Mouse (Mus musculus) bone marrow, adult 2 months (tissue): ENCODE measurements around the gene Lhx9. TPM values are rescaled to one million over a fixed set of nuclear protein-coding genes. Genes with fewer than 3 reads are reported as not detected.

Source experiments
- H3K27ac ChIP-seq: fragments of 200-500 bp; 2 replicates; pipeline ENCODE4 v1.5.1; 2012; ENCODE audit warnings: low read depth, mild to moderate bottlenecking, control low read depth, inconsistent platforms, low read length; ENCODE audit not compliant: control insufficient read depth, poor library complexity, insufficient read depth
- H3K4me1 ChIP-seq: fragments of 200-500 bp; 2 replicates; pipeline ENCODE4 v1.6.1; 2011; ENCODE audit warnings: low read length; ENCODE audit not compliant: control insufficient read depth, insufficient read depth
- H3K4me3 ChIP-seq: fragments of 200-500 bp; replicated peaks from 2 replicates; pipeline ENCODE3; 2011; ENCODE audit warnings: mild to moderate bottlenecking, low read depth, low read length, control low read depth; ENCODE audit not compliant: control insufficient read depth
- CTCF ChIP-seq: fragments of 200-500 bp; IDR thresholded peaks from 2 replicates; pipeline ENCODE4 v1.5.1; 2011; ENCODE audit warnings: low read length, control low read depth; ENCODE audit not compliant: control insufficient read depth, insufficient read depth
- POLR2A ChIP-seq: fragments of 200-500 bp; IDR thresholded peaks from 2 replicates; pipeline ENCODE4 v1.6.1; 2011; ENCODE audit warnings: low read depth, mild to moderate bottlenecking, control low read depth, low read length, borderline replicate concordance; ENCODE audit not compliant: control insufficient read depth
- WGBS: fragments of 180-500 bp; shearing (Covaris S2); methylation state at CpG from one replicate; pipeline ENCODE4 v1.1.7; 2018; 5-methylcytosine and 5-hydroxymethylcytosine counted together
- polyA plus RNA-seq: library from polyadenylated mRNA; stranded (reverse); fragments of >200 nt; gene quantifications from 2 replicates; pipeline ENCODE4 v1.2.4, GENCODE M21; 2011; ENCODE audit warnings: low replicate concordance; ENCODE audit not compliant: missing spikeins, insufficient read depth, insufficient read length

The Lhx9 gene
- polyA plus RNA-seq, 1 experiment = not detected

DNA sequence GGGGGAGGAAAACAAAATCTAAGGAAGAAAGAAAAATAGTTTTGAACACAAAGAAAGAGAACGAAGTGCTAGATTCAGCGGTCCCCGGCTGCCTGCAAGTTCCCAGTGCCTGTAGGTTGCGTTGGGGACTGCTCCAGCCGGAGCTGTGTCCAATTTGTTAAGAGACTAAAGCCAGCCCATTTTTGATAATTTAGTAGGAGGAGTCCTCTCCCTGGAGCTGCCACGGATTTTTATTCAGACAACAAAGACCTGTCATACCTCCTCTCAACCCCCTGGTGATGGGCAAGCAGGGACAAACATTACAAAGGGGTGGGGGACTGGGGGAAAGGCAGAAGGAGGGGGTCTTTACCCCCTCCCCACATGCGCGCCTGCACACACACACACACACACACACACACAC, 6.1 kb downstream of the Lhx9 start:
- no peak for TF ChIP-seq POLR2A
- TF ChIP-seq CTCF = no peak
- H3K27ac ChIP-seq = no peak overlapping the region
- no peak overlapping the region for H3K4me3 ChIP-seq
- H3K4me1 ChIP-seq = no peaks in the 10 kb centered on the region; the same call in 1 of the 2 replicates
- 5% methylated on average over 8 of the region's 8 CpGs for WGBS

GRCm38 (mm10) chr1:138841306-138842095, 6.9 kb downstream of the Lhx9 start:
- Histone ChIP-seq H3K4me3 (no peak overlapping the region), H3K27ac (no peak overlapping the region), H3K4me1 (no peaks in the 10 kb centered on the region; the same call in 1 of the 2 replicates)
- TF ChIP-seq CTCF (no peak), POLR2A (no peak)
- 3% methylated on average over 54 of the region's 54 CpGs for WGBS

GRCm38 (mm10) chr1:138840440-138841305, 7.7 kb downstream of the Lhx9 start:
- Histone ChIP-seq H3K27ac (no peak overlapping the region), H3K4me1 (no peaks in the 10 kb centered on the region; the same call in 1 of the 2 replicates), H3K4me3 (no peak overlapping the region)
- TF ChIP-seq CTCF (no peak), POLR2A (no peak)
- 10% methylated on average over 25 of the region's 25 CpGs for WGBS

- TF ChIP-seq POLR2A (no peak), CTCF (no peak)
- Histone ChIP-seq H3K4me1 (no peaks in the 10 kb centered on the region; the same call in 1 of the 2 replicates), H3K27ac (no peak overlapping the region), H3K4me3 (no peak overlapping the region)
- WGBS = 11% methylated on average over 16 of the region's 16 CpGs
These were observed 8.5 kb downstream of the Lhx9 start for GRCm38 (mm10) chr1:138839809-138840430.

- TF ChIP-seq CTCF = no peak
- no peak for TF ChIP-seq POLR2A
- Histone ChIP-seq H3K27ac (no peak overlapping the region), H3K4me3 (no peak overlapping the region), H3K4me1 (no peaks in the 10 kb centered on the region; the same call in 1 of the 2 replicates)
- WGBS = 30% methylated on average over 2 of the region's 2 CpGs
These were observed 9.1 kb downstream of the Lhx9 start for GRCm38 (mm10) chr1:138839291-138839690.

DNA sequence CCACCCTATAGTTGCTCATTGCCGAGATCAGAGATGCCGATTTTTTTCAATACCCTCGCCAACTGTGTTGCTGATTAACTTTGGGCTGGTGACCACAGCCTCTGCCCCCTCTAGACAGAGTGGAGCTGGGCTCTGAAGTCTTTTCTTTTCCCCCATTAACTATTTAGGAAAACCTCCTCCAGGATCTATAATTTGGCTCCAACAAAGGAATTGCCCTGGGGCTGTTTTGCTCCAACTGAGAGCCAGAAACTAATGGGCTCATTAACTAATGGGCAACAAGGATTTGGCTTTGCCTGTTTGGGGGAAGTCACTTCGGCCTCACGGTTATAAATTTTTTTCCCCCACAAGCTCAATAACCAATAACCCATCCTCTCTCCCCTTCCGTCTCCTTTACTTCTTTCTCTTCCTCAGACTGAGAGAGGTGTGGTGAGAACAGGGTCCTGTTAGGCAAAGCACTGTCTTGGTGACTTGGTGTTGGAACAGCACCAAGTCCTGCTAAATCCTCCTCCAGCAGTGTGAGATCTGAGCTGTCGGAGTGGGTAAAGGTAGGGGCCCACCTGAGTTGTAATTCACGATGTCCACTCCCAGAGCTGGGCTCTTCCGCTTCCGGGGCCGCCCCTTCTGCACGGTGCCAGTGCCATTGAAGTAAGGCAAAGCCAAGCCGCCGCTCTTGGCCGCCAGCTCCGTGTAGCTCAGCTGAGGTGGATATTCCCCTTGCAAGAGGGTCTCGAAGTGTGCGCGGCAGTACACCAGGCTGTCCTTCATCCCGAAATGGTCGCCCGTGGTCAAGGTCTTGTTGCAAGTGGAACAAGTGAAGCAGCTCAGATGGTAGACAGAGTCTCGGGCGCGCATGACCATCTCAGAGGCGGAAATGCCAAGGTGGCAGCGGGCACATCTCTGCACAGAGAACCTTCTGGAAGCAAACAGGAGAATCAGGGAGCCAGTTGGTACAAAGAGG, 10.3 kb downstream of the Lhx9 start:
- WGBS = 18% methylated on average over 27 of the region's 27 CpGs

GRCm38 (mm10) chr1:138835355-138835900, 12.9 kb downstream of the Lhx9 start:
- under 1% methylated on average over 3 of the region's 3 CpGs for WGBS
- TF ChIP-seq CTCF (no peak), POLR2A (no peak)
- Histone ChIP-seq H3K4me1 (no peaks in the 10 kb centered on the region), H3K4me3 (no peak overlapping the region), H3K27ac (no peak overlapping the region)

More for the DNA sequence above, 10.3 kb downstream of the Lhx9 start:
- Histone ChIP-seq H3K4me3 (no peak overlapping the region), H3K4me1 (no peaks in the 10 kb centered on the region; the same call in 1 of the 2 replicates), H3K27ac (no peak overlapping the region)
- TF ChIP-seq POLR2A = no peak
- TF ChIP-seq CTCF = no peak
